Mouse (Mus musculus): ENCODE data around the gene Synpo2. TPM values are rescaled to one million over a fixed set of nuclear protein-coding genes. Genes with fewer than 3 reads are reported as not detected.
"Not testable (repeated sequence)": the region's sequence is repeated elsewhere in the genome, so short reads cannot be mapped to it uniquely, and the experiment has no call there.

The Synpo2 gene
- total and polyA plus RNA-seq, 3 experiments = 0.22 TPM; not detected in 2

GRCm38 (mm10) chr3:123128091-123128490 lies 107.9 kb downstream of the Synpo2 start:
- ATAC-seq (ENCODE audit: extremely low read depth, insufficient number of reproducible peaks, low FRiP score, poor library complexity, severe bottlenecking) = no peak

GRCm38 (mm10) chr3:123126741-123127140 lies 109.2 kb downstream of the Synpo2 start:
- not testable (repeated sequence) for ATAC-seq (ENCODE audit: extremely low read depth, insufficient number of reproducible peaks, low FRiP score, poor library complexity, severe bottlenecking); H3K4me1 ChIP-seq (ENCODE audit: insufficient read depth, low read depth, low read length); H3K4me3 ChIP-seq (ENCODE audit: low read depth, low read length); DNase-seq (ENCODE audit: low spot score); H3K9me3 ChIP-seq (replicated peaks); H3K36me3 ChIP-seq (replicated peaks); H3K27me3 ChIP-seq (ENCODE audit: insufficient read depth, low read length)

More at GRCm38 (mm10) chr3:123128091-123128490, 107.9 kb downstream of the Synpo2 start:
- Histone ChIP-seq H3K4me3 (ENCODE audit: low read depth, low read length) (no peak overlapping the region), H3K36me3 (replicated peaks) (no peaks in the 10 kb centered on the region), H3K4me1 (ENCODE audit: insufficient read depth, low read depth, low read length) (no peaks in the 10 kb centered on the region), H3K9me3 (replicated peaks) (no peaks in the 10 kb centered on the region), H3K27me3 (ENCODE audit: insufficient read depth, low read length) (no peaks in the 10 kb centered on the region)
- no peak for DNase-seq (ENCODE audit: low spot score)
- TF ChIP-seq GATA1 (IDR thresholded peaks at IDR 0.05; ENCODE audit: borderline replicate concordance, low read length) = no peak
- TF ChIP-seq POLR2AphosphoS5 (IDR thresholded peaks at IDR 0.05; ENCODE audit: insufficient replicate concordance, low read depth, low read length) = no peak
- no peak for TF ChIP-seq TAL1 (conservative IDR thresholded peaks at IDR 0.05; ENCODE audit: low read depth, low read length)
- TF ChIP-seq CTCF (IDR thresholded peaks at IDR 0.05; ENCODE audit: low read depth, low read length) = no peak
- TF ChIP-seq GATA2 (IDR thresholded peaks at IDR 0.05; ENCODE audit: borderline replicate concordance, low read depth, low read length) = no peak

GRCm38 (mm10) chr3:123123817-123124216 lies 112.1 kb downstream of the Synpo2 start:
- Histone ChIP-seq H3K4me3 (ENCODE audit: low read depth, low read length) (no peak overlapping the region), H3K27me3 (ENCODE audit: insufficient read depth, low read length) (no peaks in the 10 kb centered on the region), H3K9me3 (replicated peaks) (no peaks in the 10 kb centered on the region), H3K36me3 (replicated peaks) (no peaks in the 10 kb centered on the region), H3K4me1 (ENCODE audit: insufficient read depth, low read depth, low read length) (no peaks in the 10 kb centered on the region)
- no peak for ATAC-seq (ENCODE audit: extremely low read depth, insufficient number of reproducible peaks, low FRiP score, poor library complexity, severe bottlenecking)
- TF ChIP-seq GATA2 (IDR thresholded peaks at IDR 0.05; ENCODE audit: borderline replicate concordance, low read depth, low read length) (no peak), CTCF (IDR thresholded peaks at IDR 0.05; ENCODE audit: low read depth, low read length) (no peak), GATA1 (IDR thresholded peaks at IDR 0.05; ENCODE audit: borderline replicate concordance, low read length) (no peak), POLR2AphosphoS5 (IDR thresholded peaks at IDR 0.05; ENCODE audit: insufficient replicate concordance, low read depth, low read length) (no peak)
- no peak for DNase-seq (ENCODE audit: low spot score)

GRCm38 (mm10) chr3:123122151-123123030 lies 113.6 kb downstream of the Synpo2 start:
- Histone ChIP-seq H3K27me3 (ENCODE audit: insufficient read depth, low read length) (no peaks in the 10 kb centered on the region), H3K4me1 (ENCODE audit: insufficient read depth, low read depth, low read length) (no peaks in the 10 kb centered on the region), H3K36me3 (replicated peaks) (no peaks in the 10 kb centered on the region), H3K9me3 (replicated peaks) (no peaks in the 10 kb centered on the region), H3K4me3 (ENCODE audit: low read depth, low read length) (no peak overlapping the region)
- TF ChIP-seq GATA2 (IDR thresholded peaks at IDR 0.05; ENCODE audit: borderline replicate concordance, low read depth, low read length) (no peak), GATA1 (IDR thresholded peaks at IDR 0.05; ENCODE audit: borderline replicate concordance, low read length) (no peak), CTCF (IDR thresholded peaks at IDR 0.05; ENCODE audit: low read depth, low read length) (no peak), POLR2AphosphoS5 (IDR thresholded peaks at IDR 0.05; ENCODE audit: insufficient replicate concordance, low read depth, low read length) (no peak), TAL1 (conservative IDR thresholded peaks at IDR 0.05; ENCODE audit: low read depth, low read length) (no peak)
- no peak for ATAC-seq (ENCODE audit: extremely low read depth, insufficient number of reproducible peaks, low FRiP score, poor library complexity, severe bottlenecking)
- DNase-seq (ENCODE audit: low spot score) = no peak

GRCm38 (mm10) chr3:123116903-123117302 lies 119.0 kb downstream of the Synpo2 start:
- no peak for ATAC-seq (ENCODE audit: extremely low read depth, insufficient number of reproducible peaks, low FRiP score, poor library complexity, severe bottlenecking)
- Histone ChIP-seq H3K36me3 (replicated peaks) (no peaks in the 10 kb centered on the region), H3K4me3 (ENCODE audit: low read depth, low read length) (no peak overlapping the region), H3K9me3 (replicated peaks) (no peaks in the 10 kb centered on the region), H3K4me1 (ENCODE audit: insufficient read depth, low read depth, low read length) (no peaks in the 10 kb centered on the region), H3K27me3 (ENCODE audit: insufficient read depth, low read length) (no peaks in the 10 kb centered on the region)
- no peak for DNase-seq (ENCODE audit: low spot score)
- no peak for TF ChIP-seq POLR2AphosphoS5 (IDR thresholded peaks at IDR 0.05; ENCODE audit: insufficient replicate concordance, low read depth, low read length)
- no peak for TF ChIP-seq GATA1 (IDR thresholded peaks at IDR 0.05; ENCODE audit: borderline replicate concordance, low read length)
- no peak for TF ChIP-seq GATA2 (IDR thresholded peaks at IDR 0.05; ENCODE audit: borderline replicate concordance, low read depth, low read length)

GRCm38 (mm10) chr3:123115770-123116527 lies 120.0 kb downstream of the Synpo2 start:
- Histone ChIP-seq H3K27me3 (ENCODE audit: insufficient read depth, low read length) (no peaks in the 10 kb centered on the region), H3K36me3 (replicated peaks) (no peaks in the 10 kb centered on the region), H3K9me3 (replicated peaks) (no peaks in the 10 kb centered on the region), H3K4me3 (ENCODE audit: low read depth, low read length) (no peak overlapping the region), H3K4me1 (ENCODE audit: insufficient read depth, low read depth, low read length) (no peaks in the 10 kb centered on the region)
- DNase-seq (ENCODE audit: low spot score) (no peak), ATAC-seq (ENCODE audit: extremely low read depth, insufficient number of reproducible peaks, low FRiP score, poor library complexity, severe bottlenecking) (no peak)
- TF ChIP-seq POLR2AphosphoS5 (IDR thresholded peaks at IDR 0.05; ENCODE audit: insufficient replicate concordance, low read depth, low read length) = no peak
- no peak for TF ChIP-seq GATA2 (IDR thresholded peaks at IDR 0.05; ENCODE audit: borderline replicate concordance, low read depth, low read length)
- TF ChIP-seq GATA1 (IDR thresholded peaks at IDR 0.05; ENCODE audit: borderline replicate concordance, low read length) = no peak
- TF ChIP-seq CTCF (IDR thresholded peaks at IDR 0.05; ENCODE audit: low read depth, low read length) = no peak
- TF ChIP-seq TAL1 (conservative IDR thresholded peaks at IDR 0.05; ENCODE audit: low read depth, low read length) = no peak

All from G1E (cell line).